Mouse (Mus musculus) cerebellum, adult 2 months (tissue): ENCODE results near the gene Map2. TPM values are rescaled to one million over a fixed set of nuclear protein-coding genes. Genes with fewer than 3 reads are reported as not detected.
A peak's percentile ranks its signal among the peaks of the same experiment; 100 is the strongest.

ENCODE experiments used
- DNase-seq, 2 experiments: peaks; one replicate each; pipeline ENCODE4 v3.0.0; 2021
- H3K27ac ChIP-seq: fragments of 200-500 bp; 2 replicates; pipeline ENCODE4 v1.5.1; 2012; ENCODE audit warnings: low read length, control low read depth, inconsistent platforms; ENCODE audit not compliant: insufficient read depth
- H3K27me3 ChIP-seq: fragments of 200-500 bp; 2 replicates; pipeline ENCODE4 v1.6.1; 2012; ENCODE audit warnings: inconsistent platforms, mild to moderate bottlenecking, low read length, moderate library complexity; ENCODE audit not compliant: control insufficient read depth, insufficient read depth
- H3K4me1 ChIP-seq: fragments of 200-500 bp; 2 replicates; pipeline ENCODE4 v1.6.1; 2011; ENCODE audit warnings: low read length; ENCODE audit not compliant: control insufficient read depth, insufficient read depth
- H3K4me3 ChIP-seq: fragments of 200-500 bp; replicated peaks from 2 replicates; pipeline ENCODE3; 2011; ENCODE audit warnings: mild to moderate bottlenecking, low read depth, low read length, control low read depth; ENCODE audit not compliant: insufficient read depth
- CTCF ChIP-seq: fragments of 200-500 bp; IDR thresholded peaks from 2 replicates; pipeline ENCODE4 v1.5.1; 2011; ENCODE audit warnings: low read depth, mild to moderate bottlenecking, control low read depth, low read length, moderate library complexity, borderline replicate concordance; ENCODE audit not compliant: insufficient read depth
- POLR2A ChIP-seq: fragments of 200-500 bp; IDR thresholded peaks from 2 replicates; pipeline ENCODE4 v1.6.1; 2011; ENCODE audit warnings: low read length, control low read depth, borderline replicate concordance; ENCODE audit not compliant: insufficient read depth
- whole genome bisulfite sequencing: fragments of 180-500 bp; shearing (Covaris S2); methylation state at CpG from one replicate; pipeline ENCODE4 v1.1.7; 2018; 5-methylcytosine and 5-hydroxymethylcytosine counted together
- polyA plus RNA-seq: library from polyadenylated mRNA; depleted of rRNA; stranded (reverse); fragments of >200 nt; gene quantifications from 2 replicates; pipeline ENCODE4 v1.2.3, GENCODE M21; 2012; rRNA removed

Gene Map2
- polyA plus RNA-seq, 1 experiment = 259 TPM

DNA sequence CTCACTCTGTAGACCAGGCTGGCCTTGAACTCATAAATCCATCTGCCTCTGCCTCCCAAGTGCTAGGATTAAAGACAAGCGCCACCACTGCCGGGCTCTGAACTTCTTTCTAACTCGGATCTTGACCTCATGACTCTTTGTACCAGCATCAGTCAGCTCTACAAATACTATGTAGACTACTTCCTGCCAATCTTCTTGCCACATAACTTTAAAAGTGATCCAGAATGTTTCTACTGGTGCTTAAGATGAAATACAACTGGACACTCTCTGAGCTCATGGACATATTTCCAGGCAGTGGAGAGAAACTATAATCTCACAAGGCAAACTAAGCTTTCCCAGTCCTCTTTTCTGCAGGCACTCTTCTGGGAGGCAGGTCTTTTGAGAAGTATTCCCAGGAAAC lies 284.3 kb downstream of the Map2 start:
- DNase-seq = no peak
- Histone ChIP-seq H3K27ac (no peak overlapping the region), H3K27me3 (no peaks in the 10 kb centered on the region), H3K4me1 (no peaks in the 10 kb centered on the region), H3K4me3 (no peak overlapping the region)
- TF ChIP-seq CTCF (no peak), POLR2A (no peak)
- WGBS = 80% methylated on average over 3 of the region's 3 CpGs

- TF ChIP-seq POLR2A = no peak
- no peak for TF ChIP-seq CTCF
- Histone ChIP-seq H3K27ac (no peak overlapping the region), H3K27me3 (no peaks in the 10 kb centered on the region), H3K4me1 (no peaks in the 10 kb centered on the region), H3K4me3 (no peak overlapping the region)
- 67% methylated on average over 4 of the region's 4 CpGs for WGBS
- DNase-seq = no peak
Observed at GRCm38 (mm10) chr1:66460850-66461249, 285.8 kb downstream of the Map2 start.

GRCm38 (mm10) chr1:66467821-66468703 lies 293.0 kb downstream of the Map2 start, which contains the start of gene Unc80:
Unc80 (plus strand) TSS chr1:66468367.
- Histone ChIP-seq H3K27ac (peak within 1 kb of the TSS; percentile 98), H3K4me3 (peak within 1 kb of the TSS; percentile 81), H3K27me3 (no peaks in the 10 kb centered on the region), H3K4me1 (peaks cover 9% of the 10 kb centered on the region; the same call in 1 of the 2 replicates)
- WGBS = under 1% methylated on average over 78 of the region's 83 CpGs
- peak; percentile 85 to 89 for DNase-seq
- TF ChIP-seq CTCF = no peak
- peak; percentile 26; the same call in 1 of the 2 replicates for TF ChIP-seq POLR2A

- Histone ChIP-seq H3K4me1 (peaks cover 9% of the 10 kb centered on the region; the same call in 1 of the 2 replicates), H3K27me3 (no peaks in the 10 kb centered on the region), H3K4me3 (peak overlapping the region; percentile 81), H3K27ac (peak overlapping the region; percentile 98; the same call in 1 of the 2 replicates)
- under 1% methylated on average over 3 of the region's 3 CpGs for WGBS
- TF ChIP-seq CTCF (no peak), POLR2A (0 out of 2 replicates have a peak, but pooled peaks have one; percentile 1)
- DNase-seq = peak; percentile 75 to 81
Observed at GRCm38 (mm10) chr1:66468704-66469020, 293.6 kb downstream of the Map2 start.

- WGBS = 50% methylated on average over 3 of the region's 3 CpGs
- Histone ChIP-seq H3K4me1 (peaks cover 6% of the 10 kb centered on the region; the same call in 1 of the 2 replicates), H3K27ac (peak overlapping the region; percentile 61; the same call in 1 of the 2 replicates), H3K4me3 (no peak overlapping the region), H3K27me3 (no peaks in the 10 kb centered on the region)
- TF ChIP-seq POLR2A = no peak
- TF ChIP-seq CTCF = no peak
- DNase-seq = peak in 1 of 2 experiments; percentile 52
Observed at GRCm38 (mm10) chr1:66482751-66483150, 307.7 kb downstream of the Map2 start.

Other genes with a start within 250 kb of the Map2 start
- not detected in 2 replicates for gene Crygf, start 248.8 kb upstream of the Map2 start, polyA plus RNA-seq